Mouse (Mus musculus) erythroblast, adult 5-6 weeks (primary cell): ENCODE measurements around the gene Gm43191. TPM values are rescaled to one million over a fixed set of nuclear protein-coding genes. Genes with fewer than 3 reads are reported as not detected.

ENCODE experiments used
- ATAC-seq: replicated peaks from 2 replicates; pipeline ENCODE4 v1.8.0; 2016; ENCODE audit warnings: moderate number of reproducible peaks, mild to moderate bottlenecking, moderate TSS enrichment, inconsistent platforms; ENCODE audit not compliant: poor library complexity, low FRiP score, severe bottlenecking
- total RNA-seq, 2 experiments: library from RNA; stranded (forward) in 1 of 2; stranded (reverse) in 1 of 2; fragments of 150-400 nt in 1 of 2; fragments of 200-764, 138-1000 nt in 1 of 2; gene quantifications; 2 replicates each; pipeline versions ENCODE4 v1.2.3 to v1.2.4; 2015 to 2017; ENCODE audit warnings: low replicate concordance in 2 of 2

The Gm43191 gene
- total RNA-seq (2015; ENCODE audit: low replicate concordance) (not detected in 2 replicates), total RNA-seq (2017; ENCODE audit: low replicate concordance) (3.5 TPM in 1 of 2 replicates, not detected in the other)

- no peak for ATAC-seq
Measured at GRCm38 (mm10) chr3:116681160-116681559, at the start of gene Gm43191. Gm43191 (minus strand) TSS chr3:116681260.

GRCm38 (mm10) chr3:116729483-116730174 lies 48.6 kb upstream of the Gm43191 start:
- ATAC-seq = no peak

- no peak for ATAC-seq
Measured at GRCm38 (mm10) chr3:116726807-116727206, 45.7 kb upstream of the Gm43191 start.

GRCm38 (mm10) chr3:116723496-116724481 lies 42.7 kb upstream of the Gm43191 start:
- no peak for ATAC-seq

GRCm38 (mm10) chr3:116722980-116723379 lies 41.9 kb upstream of the Gm43191 start:
- no peak for ATAC-seq

- no peak for ATAC-seq
Measured at GRCm38 (mm10) chr3:116718951-116719350, 37.9 kb upstream of the Gm43191 start.

GRCm38 (mm10) chr3:116713031-116713430 lies 32.0 kb upstream of the Gm43191 start:
- no peak for ATAC-seq

GRCm38 (mm10) chr3:116712436-116712881 lies 31.4 kb upstream of the Gm43191 start, which contains the start of gene Slc35a3:
Slc35a3 (minus strand) TSS chr3:116712831.
- no peak for ATAC-seq

GRCm38 (mm10) chr3:116711624-116712435 lies 30.8 kb upstream of the Gm43191 start:
- peak; percentile 97 for ATAC-seq

- ATAC-seq = peak; percentile 32
Measured at GRCm38 (mm10) chr3:116710941-116711340, 29.9 kb upstream of the Gm43191 start.

- ATAC-seq = 0 out of 2 replicates have a peak, but pooled peaks have one; percentile 48
Measured at GRCm38 (mm10) chr3:116705637-116706204, 24.7 kb upstream of the Gm43191 start.

GRCm38 (mm10) chr3:116703835-116704234 lies 22.8 kb upstream of the Gm43191 start:
- ATAC-seq = no peak

- no peak for ATAC-seq
Measured at GRCm38 (mm10) chr3:116702647-116703272, 21.7 kb upstream of the Gm43191 start.

- ATAC-seq = no peak
Measured at GRCm38 (mm10) chr3:116701601-116702000, 20.5 kb upstream of the Gm43191 start.

GRCm38 (mm10) chr3:116698786-116699185 lies 17.7 kb upstream of the Gm43191 start:
- no peak for ATAC-seq

GRCm38 (mm10) chr3:116695666-116695985 lies 14.6 kb upstream of the Gm43191 start:
- ATAC-seq = no peak

GRCm38 (mm10) chr3:116694955-116695665 lies 14.1 kb upstream of the Gm43191 start:
- peak; percentile 54 for ATAC-seq

- peak; percentile 93 for ATAC-seq
Measured at GRCm38 (mm10) chr3:116694312-116694711, 13.3 kb upstream of the Gm43191 start.
